Mouse (Mus musculus) CD8-positive naive resting alpha-beta T cell, adult 2 months (primary cell): Measurements from ENCODE around the gene Clta.

ENCODE experiments used
- DNase-seq, 2 experiments: peaks; one replicate each; pipeline ENCODE4 v3.0.0; 2022; ENCODE audit warnings: low read depth in 2 of 2, low spot score in 2 of 2

The Clta gene

DNA sequence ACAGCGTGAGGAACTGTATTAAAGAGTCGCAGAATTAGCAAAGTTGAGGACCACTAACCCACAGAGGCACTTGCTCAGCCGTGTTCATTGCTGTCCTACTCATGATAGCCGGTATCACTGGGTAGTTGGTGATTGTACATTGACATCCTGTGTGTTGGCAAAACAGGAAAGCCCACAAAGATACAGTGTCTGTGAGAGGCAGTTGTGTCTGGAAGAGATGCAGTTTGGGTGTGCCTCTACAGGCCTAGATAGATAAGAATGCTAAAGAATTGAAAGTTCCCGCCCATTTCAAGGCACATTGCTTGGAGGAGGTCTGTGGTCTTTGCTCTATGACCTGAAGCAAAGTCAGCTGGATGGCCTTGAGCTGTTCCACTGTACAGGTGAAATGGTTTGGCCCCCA lies at the start of gene Clta:
Gene Clta (plus strand): TSS at position 327 of the 400 bp plus-strand sequence.
- DNase-seq, result no peak

DNA sequence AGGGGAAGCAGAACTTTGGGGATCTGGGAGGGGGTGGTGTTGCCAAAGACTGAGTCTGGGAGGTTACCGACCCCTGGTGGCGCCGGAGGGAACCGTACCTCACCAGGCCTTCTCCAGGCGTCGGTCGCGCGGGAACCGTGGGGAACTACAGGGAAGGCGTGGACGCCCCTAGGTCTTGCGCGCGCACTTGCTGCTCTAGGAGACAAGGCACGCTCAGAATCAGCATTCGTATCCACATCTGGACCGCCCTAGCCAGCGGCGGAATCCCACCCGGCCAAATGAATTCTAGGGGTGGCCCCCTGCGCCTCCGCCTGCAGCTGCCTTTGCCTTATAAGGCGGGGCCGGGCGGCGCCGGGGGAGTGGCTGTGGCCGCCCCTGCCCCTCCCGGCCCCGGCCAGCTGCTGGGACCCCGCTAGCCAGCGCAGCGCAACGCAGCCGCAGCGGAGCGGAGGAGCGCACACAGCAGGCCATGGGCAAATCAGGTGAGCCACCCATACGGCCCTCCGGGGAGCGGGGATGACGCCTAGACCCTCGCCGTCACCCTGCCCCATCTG lies 46.9 kb upstream of the Clta start, which contains the start of gene Glipr2:
Gene Glipr2 (plus strand): TSS at position 110 of the 554 bp plus-strand sequence.
- DNase-seq, result peak; percentile 83 to 86

DNA sequence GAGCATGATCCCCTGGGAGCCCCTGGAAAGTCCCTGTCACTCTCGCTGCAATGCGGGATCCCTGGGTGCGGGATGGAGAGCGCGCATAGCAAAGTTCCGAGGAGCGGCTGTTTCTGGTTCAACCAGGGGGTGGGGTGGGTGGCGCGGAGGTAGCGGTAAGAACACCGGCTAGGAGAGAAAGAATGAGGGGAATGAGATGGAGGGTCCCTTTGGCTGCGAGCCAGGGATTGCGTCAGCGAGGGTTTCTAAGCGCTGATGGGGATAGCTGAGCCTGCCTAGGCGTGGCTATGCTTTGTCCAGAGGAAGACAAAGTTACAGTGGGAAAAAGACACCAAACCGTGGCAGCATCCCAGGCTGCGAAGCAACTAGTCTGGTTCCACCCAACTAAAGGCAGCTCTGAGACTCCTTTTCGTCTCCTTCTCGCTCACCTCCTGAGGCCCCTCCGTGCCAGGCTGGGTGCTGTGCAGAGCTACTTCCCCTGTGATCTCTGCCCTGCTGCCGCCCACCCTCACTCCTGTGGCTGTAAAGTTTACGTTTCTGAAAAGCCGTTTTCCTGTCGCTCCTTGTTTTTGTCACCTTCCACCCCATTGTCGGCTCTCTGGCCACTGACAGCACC lies 46.3 kb upstream of the Clta start:
- no peak for DNase-seq

DNA sequence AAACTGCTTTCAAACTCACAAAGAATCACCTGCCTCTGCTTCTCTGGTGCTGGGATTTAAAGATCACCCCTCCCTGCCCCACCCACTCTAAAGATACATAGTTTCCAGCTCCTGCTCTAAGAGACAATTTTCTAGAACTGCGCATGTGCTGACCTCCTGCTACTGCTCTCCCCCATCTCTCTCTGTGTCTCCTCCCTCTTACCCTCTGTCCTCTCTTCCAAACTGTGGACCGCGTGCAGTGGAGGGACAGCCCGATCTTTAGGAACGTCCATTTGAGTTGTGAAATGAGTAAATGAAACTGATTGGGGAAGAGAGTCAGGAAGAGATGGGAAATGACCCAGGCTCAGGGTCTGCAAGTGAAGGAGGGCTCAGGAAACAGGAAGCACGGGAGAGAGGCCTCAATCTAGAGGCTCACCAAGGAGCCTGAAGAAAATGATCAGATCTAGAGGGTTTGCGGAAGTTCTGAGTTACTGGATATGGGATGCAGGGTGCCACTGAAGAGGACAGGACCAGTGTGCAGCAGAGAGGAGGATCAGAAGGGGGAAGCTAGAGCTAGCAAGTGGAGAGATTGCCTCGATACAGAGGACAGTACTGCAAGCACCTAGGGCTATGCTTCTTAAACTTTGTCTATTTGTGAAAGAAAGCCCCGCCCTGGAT lies 44.6 kb upstream of the Clta start:
- no peak for DNase-seq

DNA sequence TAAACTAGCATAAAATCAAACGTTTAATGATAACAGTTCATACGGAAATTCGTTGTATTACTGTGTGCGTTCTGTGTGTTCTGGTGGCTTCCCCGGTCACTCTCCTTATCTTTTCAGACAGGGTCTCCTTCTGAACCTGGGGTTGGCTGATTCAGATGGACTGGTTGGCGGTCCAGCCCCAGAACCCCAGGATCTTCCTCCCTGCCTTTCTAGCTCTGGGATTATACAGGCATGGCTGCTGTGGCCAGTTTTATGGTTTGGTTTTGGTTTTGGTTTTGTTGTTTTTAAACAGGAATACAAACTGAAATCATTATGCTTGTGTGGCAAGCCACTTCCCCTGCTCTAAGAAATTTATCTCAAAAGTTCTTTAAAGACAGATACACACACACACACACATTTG lies 44.0 kb upstream of the Clta start:
- no peak for DNase-seq

DNA sequence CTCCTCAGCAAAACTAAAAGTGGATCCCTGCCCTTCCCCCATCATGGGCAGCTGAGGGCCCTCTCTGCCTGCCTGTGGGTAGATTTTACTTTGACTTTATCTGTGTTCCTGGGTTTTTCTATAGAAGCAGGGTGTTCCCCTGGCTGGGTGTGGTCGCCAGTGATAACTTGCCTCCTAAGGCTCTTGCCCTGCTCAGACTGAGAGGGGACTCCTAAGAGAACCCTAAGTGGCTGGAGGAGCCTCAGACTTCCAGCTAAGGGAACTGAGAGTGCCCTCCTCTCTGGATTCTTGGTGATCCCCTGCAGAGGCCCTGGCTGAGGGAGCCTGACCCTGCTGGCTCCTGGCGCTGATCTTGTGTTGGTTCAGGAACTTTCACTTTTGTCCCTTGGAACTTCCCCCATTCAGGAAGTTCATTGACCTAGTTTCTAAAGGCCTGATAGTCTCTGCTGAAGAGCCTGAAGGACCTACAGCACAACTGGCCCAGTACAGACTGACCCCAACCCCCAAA lies 39.9 kb upstream of the Clta start:
- no peak for DNase-seq

DNA sequence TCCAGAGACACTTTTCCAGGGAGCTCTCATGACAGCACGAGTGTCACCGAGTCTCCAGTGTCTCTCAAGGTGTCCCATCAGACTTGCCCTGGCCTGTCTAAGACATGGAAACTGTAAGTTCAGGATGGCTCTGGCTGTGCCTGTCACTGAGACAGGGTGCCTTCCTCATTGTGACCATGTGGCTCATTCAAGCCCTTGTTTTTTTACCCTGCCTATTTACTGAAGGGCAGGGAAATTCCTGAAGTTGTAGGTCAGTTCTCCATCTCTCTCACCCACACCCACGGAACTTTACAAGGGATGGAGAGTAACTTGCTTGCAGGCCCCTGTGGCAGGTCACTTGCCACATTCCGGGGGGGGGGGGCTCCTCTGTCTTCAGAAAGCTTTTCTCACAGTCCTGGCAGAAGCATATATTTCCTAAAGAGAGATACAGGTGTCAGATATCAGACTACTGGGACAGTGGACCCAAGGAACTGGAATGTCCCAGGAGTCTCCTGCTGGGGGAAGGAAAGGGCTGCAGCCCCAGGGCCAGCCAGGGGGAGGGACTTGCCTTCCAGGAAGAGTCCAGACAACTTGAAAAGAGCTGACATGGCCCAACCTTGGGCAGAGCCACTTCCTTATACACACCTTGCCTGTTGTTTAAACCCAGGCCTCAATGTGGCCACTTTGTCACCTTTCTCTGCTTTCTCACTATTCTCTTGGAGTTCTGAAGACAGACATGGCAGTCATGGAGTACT lies 39.1 kb upstream of the Clta start:
- DNase-seq, result no peak

DNA sequence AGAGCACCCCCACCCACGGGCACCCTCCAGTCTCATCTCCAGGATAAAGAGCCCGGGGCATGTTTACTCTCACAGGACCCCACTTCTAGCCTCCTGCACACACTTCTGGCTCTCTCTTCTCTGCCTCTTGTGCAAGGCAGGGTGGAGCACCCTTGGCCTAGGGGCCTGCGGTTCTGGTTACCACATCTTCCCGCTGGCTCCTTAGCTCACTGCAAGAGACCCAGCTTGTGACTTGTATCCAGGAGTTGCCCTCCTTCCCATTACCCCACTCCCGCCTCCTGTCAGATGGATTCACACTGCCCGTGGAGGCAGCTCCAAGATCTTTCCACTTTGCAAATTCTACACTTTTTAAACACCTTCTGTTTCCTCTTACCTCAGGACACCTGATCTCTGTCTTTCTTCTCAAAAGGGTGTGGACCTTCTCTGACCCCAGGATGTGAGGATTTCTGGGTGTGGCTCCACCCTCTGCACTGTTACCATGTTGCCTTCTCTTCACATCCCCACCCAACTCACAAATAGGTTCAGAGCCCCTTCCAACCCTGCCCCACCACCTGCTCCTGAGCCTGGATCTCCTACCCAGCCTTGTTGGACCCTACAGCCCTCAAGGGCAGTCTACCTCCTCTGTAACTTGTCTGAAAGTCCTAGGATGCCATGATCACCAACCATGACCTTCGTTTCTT lies 38.3 kb upstream of the Clta start:
- no peak for DNase-seq

DNA sequence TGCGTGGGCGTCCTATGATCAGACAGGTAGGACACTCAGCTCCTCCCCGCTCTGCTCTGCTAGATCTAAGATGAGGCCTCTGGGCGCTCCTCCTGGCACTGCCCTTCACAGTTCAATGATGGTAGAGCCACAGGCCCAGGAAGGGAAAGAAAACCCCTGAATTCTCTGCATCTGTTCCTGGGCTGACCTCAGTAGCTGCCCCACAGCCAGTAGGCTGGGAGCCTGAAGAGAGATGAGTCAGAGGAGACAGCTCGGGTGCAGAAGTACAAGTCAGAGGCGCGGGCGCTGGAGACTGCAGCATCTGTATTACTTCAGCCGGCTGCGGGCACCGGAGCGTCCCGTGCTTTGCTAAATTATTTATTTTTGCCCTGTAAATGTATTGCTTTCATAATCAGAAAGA lies 35.6 kb upstream of the Clta start:
- DNase-seq, result no peak

DNA sequence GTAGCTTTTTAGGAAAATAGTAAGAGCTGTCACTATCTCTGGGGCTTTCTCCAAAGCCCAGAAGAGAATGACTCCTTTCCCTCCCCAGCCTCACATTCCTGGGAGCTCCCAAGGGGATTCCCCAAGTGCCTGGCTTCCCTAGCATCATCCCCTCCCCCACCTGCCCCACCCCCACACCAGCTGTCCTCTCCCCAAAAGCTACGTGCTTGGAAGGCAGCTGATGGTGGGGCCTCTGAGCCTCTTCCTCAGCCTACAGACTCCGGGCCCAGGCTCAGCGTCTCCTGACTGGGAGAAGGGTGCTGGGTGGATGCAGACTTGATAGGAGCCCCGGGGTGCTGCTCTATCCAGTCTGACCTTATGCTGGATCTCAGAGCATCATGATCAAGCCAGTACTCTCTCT lies 34.9 kb upstream of the Clta start:
- no peak for DNase-seq

DNA sequence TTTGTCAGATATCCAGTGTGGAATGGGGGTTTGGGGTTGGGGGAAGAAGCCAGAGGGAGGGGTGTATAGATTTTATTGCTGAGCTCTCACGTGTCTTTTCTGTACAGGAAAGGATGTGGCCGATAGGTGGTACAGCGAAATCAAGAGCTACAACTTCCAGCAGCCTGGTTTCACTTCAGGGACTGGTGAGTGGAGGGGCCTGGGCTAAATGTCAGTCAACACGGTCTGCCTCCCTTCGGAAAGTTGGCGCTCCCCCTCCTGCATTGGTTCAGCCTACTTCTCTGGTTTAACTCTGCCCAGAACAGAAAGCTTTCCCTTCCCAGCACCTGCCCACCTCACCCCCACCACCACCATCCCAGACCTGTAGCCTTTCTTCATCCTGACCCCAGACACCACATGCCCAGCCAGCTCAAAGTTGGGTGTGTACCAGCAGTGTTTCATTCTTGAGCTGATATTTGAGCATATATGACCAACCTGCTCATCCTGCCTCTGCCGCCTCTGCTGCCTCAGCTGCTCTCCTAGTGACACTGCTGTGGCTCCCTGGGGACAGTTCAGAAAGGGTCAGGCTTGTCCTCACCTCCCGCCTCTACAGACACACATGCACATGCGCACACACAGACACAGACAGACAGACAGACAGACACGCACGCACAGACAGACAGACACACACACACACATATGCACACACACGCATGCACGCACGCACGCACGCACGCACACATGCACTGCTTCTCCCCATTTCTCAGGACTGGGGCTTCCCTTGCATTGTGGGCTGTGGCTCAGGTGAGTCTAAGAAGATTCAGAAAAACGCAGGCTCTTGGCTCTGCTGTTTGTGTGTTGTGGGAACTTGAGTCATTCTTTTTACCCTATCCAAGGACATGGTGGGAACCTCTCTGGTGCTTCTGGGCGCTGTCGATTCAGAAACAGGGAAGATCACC lies 33.6 kb upstream of the Clta start:
- DNase-seq, result no peak

DNA sequence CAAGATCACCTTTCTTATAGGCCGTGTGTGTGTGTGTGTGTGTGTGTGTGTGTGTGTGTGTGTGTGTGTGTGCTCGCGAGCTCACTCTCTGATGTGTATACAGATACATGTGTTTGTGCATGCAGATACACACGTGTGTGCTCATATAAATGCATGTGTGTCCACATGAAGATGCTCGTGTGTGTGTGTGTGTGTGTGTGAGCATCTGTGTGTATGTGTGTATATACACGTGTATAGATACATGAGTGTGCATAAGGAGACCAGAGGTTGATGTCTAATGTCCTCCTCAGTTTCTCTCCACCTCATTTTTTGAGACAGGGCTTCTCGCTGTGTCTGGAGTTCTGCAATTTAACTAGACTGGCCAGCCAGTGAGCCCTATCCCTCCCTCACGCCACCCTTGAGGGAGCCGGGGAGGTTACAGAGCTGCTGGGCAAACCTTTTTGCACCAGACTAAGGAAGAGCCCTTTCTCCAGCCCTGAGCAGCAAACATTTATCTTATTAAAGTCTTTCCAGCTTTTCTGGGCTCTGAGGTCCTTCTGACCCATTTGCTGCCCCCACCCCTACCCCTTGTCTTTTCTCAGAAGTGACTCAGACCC lies 32.6 kb upstream of the Clta start:
- no peak for DNase-seq

DNA sequence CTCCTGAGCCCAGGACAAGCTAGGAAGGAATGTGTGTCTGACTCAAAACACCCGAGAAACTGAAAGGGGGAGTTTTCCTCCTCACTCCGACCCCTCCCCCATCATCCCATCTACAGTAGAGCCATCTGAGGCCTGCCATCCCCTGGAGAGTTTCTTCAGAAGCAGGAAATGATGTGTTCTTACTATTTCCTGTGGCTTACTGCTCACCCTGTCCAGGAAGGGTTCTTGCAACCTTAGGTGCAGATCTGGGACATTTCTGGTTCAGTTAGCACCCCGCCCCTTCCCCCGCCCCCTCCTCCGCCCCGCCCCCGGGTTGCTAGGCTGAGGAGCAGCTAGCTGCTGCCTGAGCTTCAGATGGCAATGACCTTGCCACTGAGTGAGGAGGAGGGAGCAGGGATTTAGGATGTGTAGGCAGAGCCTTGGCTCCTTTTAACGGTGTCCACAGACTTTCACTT lies 32.1 kb upstream of the Clta start:
- no peak for DNase-seq

DNA sequence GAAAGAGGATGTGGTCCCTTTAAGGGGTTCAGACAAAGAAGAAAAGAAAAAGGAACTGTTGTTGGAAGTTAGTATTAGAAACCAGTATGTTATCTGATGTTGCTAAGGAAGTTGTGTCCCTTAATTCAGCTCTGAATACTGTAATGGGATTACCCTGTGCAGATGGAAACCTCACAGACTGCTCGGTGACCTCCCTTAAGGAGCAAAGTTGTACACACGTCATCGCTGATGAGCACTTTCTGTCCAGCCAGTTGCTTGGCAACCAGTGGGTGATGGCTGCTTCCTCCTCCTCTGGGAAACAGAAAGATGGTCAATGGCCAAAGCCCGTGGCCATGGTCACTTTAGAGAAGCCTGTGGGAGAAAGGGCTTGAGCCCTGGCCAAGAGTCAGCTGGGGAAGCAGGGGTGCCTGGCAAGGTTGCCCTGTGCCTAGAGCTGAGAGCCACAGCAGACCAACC lies 30.7 kb upstream of the Clta start:
- no peak for DNase-seq

DNA sequence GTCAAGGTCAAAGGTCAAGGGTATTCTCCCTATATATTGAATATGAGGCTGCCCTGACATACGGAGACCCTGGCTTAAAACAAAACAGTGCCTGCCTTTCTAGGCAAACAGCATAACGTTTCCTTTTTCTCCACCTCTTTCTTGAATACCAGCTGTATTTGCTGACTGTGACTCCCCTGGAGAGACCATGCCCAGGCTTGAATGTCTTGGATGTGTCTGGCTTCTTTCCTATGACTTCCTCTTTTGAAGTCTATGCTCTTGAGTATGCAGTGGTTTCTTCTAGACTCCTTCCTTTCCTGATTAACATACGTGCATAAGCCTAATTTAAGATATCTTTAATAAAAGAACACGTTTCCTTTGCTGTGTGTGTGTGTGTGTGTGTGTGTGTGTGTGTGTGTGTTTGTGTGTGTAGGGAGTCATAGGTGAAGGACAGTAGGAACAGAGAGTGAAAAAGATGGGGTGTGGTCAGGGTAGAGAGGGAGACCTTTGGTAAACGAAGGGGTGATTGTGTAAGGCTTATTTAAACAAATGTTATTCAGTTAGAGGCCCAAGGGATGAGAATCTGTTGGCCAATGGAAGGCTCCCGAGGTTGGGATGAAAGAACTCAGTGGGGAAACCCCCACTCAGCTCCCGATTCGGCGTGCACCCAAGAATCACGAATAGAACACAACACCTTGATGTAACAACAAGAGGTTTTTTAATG lies 29.2 kb upstream of the Clta start:
- no peak for DNase-seq

DNA sequence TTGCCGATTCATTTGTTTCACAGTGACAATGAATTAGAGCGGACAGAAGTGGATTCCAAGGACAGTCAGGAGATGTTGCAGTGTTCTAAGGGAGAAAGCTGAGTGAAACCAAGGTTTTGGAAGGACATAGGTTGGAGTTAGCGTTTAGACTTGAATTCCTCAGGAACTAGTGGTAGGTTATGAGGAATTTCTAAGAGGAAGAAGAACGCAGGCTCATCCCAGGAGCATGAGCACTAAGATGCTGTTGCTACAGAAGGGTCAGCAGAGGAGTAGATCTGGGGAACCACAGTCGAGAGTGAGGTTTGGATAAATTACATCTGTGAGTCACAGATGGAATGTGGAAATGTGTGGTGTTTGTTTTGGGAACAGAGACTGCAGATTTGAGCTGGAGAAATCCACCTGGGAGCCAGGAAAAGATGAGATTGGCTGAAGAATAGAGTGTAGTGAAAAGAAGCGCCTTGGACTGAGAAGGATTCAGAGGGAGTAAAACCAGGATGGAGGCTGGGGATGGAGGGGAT lies 28.0 kb upstream of the Clta start:
- no peak for DNase-seq

DNA sequence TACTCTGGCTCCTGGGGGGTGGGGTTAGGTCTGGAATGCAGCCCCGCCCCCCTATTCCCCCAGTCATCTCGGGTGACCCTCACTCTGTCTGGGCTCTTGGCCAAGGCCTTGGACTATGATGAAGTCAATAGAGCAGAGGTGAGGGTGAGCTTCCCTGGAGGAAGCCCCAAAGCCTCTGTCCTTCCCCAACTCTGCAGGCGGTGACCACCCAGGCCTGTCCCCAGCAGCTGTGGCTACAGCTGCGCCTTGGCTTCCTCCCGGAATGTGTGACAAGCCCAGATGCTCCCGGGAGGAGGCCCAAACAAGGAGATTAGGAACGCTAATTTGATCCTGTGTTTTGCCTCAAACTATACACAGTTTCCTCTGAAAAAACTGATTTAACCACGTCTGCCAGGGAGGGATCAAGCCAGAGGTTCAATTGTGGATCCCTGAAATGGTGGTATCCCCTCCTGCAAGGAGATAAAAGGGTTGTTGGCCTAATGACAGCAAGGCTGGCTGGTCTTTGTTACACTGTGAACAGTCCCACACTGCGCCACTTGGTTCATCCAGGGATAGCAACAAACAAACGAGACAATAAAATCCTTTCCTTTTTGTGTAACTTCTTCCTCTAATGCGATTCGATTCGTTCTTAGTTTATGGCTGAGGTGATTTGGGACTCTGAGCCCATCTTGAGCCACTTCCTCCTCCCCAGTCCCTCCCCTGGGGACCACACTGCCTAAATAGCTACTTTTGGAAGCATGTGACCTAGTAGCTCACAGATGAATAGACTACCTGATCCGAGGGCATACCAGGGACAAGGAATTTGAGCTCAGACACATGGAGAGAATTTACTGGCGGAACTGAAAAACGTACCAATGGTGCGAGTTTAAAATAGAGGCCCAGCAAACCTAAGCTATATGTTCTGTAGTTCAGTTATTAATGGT lies 25.5 kb upstream of the Clta start:
- no peak for DNase-seq

DNA sequence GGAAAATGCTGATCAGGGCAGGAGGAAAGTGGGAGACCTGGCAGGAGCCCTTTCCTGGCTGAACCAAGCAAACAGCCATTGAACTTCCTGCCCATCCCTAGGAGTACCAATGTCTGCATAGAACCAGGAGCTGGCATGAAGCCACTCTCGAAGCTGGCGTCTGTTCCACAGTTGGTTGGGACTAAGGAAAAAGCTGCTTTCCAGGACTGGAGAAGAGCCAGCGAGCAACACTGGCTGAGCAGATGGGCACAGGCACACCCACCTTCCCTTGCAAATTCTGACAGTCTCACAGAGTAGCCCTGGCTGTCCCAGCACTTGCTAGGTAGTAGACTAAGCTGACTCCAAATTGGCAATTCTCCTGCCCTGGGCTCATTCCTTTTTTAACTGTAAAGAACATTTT lies 24.5 kb upstream of the Clta start:
- DNase-seq, result no peak
